Mouse (Mus musculus): ENCODE results near the gene Kncn. TPM values are rescaled to one million over a fixed set of nuclear protein-coding genes. Genes with fewer than 3 reads are reported as not detected.

The Kncn gene
- not detected in 2 replicates for polyA plus RNA-seq (2014; fragmentation: Nextera tagmentation; extraction: Ambion mirVana)

DNA sequence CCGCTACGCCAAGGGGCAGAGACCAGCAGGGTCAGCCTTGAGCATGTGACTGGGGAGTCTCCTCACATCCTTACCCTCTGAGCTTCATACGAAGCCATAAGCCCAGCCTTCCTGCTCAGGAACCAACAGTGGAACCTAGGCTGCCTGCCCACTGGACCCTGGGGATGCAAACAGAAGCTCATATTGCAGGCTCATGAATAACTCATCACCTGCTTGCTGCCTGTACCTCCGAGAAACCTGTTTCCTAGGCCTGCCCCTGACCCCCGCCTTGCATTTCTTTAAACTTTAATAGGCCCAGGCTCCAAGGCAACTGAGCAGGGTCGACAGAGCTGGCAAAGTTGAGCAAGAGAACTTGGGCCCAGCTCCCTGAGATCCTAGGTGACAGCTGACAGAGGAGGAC, at the start of gene Kncn:
Gene Kncn, plus strand, starts transcription at position 379 of the 400 bp plus-strand sequence.
- no peak within 1 kb of the TSS for H3K4me2 ChIP-seq
- H3K27ac ChIP-seq (ENCODE audit: low read depth) = no peak within 1 kb of the TSS
- no peak within 1 kb of the TSS for H3K9ac ChIP-seq
- no peaks in the 10 kb centered on the region for H3K4me1 ChIP-seq (ENCODE audit: insufficient read depth)
- no peak within 1 kb of the TSS for H3K4me3 ChIP-seq (ENCODE audit: low read depth, low read length)
- no peaks in the 10 kb centered on the region for H3K27me3 ChIP-seq (ENCODE audit: insufficient read depth, low read length)
- WGBS = 69% methylated on average over 6 of the region's 6 CpGs
- no peaks in the 10 kb centered on the region for H3K9me3 ChIP-seq (ENCODE audit: low read depth, low read length)
- DNase-seq (no peak), ATAC-seq (ENCODE audit: insufficient read depth) (no peak)
- no peak for TF ChIP-seq CTCF (IDR thresholded peaks at IDR 0.05; ENCODE audit: low read depth)
- no peaks in the 10 kb centered on the region for H3K36me3 ChIP-seq (ENCODE audit: insufficient read depth)

DNA sequence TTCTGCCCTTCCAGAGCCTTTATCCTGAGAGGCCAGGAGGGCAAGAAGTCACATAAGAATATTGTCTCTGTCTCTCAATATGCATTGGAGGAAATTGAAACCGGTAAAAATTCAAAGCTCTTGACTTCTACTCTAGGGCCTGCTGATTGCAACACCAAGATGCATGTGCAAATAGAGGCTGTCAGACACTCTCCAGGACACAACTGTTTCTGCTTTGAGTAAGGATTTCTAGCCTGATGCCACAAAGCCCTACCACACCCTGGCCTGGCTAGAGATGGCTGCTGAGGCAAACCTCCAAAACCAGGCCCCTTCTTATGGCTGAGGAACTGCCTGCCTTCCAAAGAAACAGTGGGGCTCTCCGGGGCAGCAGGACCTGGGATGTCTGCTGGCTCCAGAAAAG, 48.6 kb upstream of the Kncn start:
- no peak overlapping the region for H3K4me3 ChIP-seq (ENCODE audit: low read depth, low read length)
- DNase-seq = no peak
- no peak for TF ChIP-seq CTCF (IDR thresholded peaks at IDR 0.05; ENCODE audit: low read depth)
- 67% methylated on average over 2 of the region's 2 CpGs for WGBS
- H3K36me3 ChIP-seq (ENCODE audit: insufficient read depth) = peaks cover 22% of the 10 kb centered on the region; the same call in 1 of the 2 replicates
- H3K9ac ChIP-seq = no peak overlapping the region
- H3K4me1 ChIP-seq (ENCODE audit: insufficient read depth) = no peaks in the 10 kb centered on the region
- H3K9me3 ChIP-seq (ENCODE audit: low read depth, low read length) = no peaks in the 10 kb centered on the region
- no peak overlapping the region for H3K27ac ChIP-seq (ENCODE audit: low read depth)
- no peak for ATAC-seq (ENCODE audit: insufficient read depth)
- H3K4me2 ChIP-seq = no peak overlapping the region
- no peaks in the 10 kb centered on the region for H3K27me3 ChIP-seq (ENCODE audit: insufficient read depth, low read length)

DNA sequence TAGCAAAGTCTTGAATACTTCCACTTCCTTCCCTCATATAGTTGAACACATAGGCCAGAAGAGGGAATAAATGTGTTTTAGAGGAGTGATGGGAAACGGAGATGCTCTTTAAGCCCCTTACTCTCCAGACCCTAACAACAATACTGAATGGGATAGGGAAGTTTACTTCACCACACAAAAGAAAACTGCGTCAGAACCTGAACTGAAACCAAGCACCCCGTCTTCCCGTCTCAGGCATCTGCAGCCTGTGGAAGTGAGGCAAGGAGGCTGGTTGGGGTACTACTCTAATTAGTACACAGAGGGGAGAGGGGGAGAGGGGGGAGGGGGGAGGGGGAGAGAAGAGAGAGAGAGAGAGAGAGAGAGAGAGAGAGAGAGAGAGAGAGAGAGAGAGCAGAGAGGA, 46.0 kb upstream of the Kncn start:
- DNase-seq (no peak), ATAC-seq (ENCODE audit: insufficient read depth) (no peak)
- H3K4me3 ChIP-seq (ENCODE audit: low read depth, low read length) = peak overlapping the region; percentile 66
- no peak for TF ChIP-seq CTCF (IDR thresholded peaks at IDR 0.05; ENCODE audit: low read depth)
- H3K4me1 ChIP-seq (ENCODE audit: insufficient read depth) = no peaks in the 10 kb centered on the region
- peaks cover 4% of the 10 kb centered on the region; the same call in 1 of the 2 replicates for H3K36me3 ChIP-seq (ENCODE audit: insufficient read depth)
- peak overlapping the region; percentile 64 for H3K4me2 ChIP-seq
- H3K9ac ChIP-seq = no peak overlapping the region
- 75% methylated on average over 4 of the region's 4 CpGs for WGBS
- H3K27me3 ChIP-seq (ENCODE audit: insufficient read depth, low read length) = no peaks in the 10 kb centered on the region
- no peaks in the 10 kb centered on the region for H3K9me3 ChIP-seq (ENCODE audit: low read depth, low read length)
- H3K27ac ChIP-seq (ENCODE audit: low read depth) = no peak overlapping the region

DNA sequence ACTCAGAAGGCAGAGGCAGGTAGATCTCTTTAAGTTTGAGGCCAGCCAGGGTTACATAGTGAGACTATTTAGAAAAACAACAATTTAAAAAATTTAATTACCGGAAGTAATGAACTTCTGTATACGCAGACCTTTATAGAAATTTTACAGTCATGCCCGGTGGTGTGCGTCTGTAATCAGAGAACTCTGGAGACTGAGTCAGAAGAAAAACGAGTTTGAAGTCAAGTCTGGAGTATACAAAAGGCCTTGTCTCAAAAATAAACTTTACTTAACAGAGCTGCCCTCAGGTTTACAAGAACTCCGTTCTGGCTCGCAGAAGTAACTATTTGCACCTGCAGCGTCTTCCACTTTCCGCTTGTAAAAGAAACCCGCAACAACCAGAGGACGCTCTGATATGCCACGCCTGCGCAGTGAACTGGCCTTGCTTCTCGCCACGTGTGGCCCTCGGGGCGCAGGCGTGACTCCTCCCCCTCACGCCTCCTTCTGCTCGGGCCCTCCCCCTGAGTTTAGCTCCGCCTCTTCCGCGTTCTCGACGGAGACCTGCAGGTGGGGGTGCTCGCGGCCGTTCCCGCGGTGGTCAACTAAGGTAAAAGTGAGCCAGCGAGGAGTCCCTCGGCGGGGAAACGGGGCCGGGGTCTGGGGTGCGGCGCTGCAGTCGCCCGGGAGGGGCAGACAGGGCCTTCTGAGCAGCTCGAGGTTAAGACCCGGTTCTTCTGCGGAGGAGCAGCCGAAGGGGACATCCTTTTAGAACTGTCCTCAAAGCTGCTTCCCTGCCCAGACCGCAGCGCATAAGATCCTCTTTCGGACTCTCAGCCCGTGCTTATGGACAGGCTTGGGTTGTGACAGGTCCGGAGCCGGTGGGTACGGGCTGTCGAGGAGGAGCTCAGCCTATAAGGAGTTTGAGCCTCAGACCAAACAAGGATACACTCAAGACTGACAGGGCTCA, 45.2 kb upstream of the Kncn start, which contains the start of gene Mknk1:
Gene Mknk1, plus strand, starts transcription at position 503 of the 946 bp plus-strand sequence.
- WGBS = 2% methylated on average over 51 of the region's 51 CpGs
- Histone ChIP-seq H3K4me1 (ENCODE audit: insufficient read depth) (no peaks in the 10 kb centered on the region), H3K27ac (ENCODE audit: low read depth) (0 out of 2 replicates have a peak within 1 kb of the TSS, but pooled peaks have one; percentile 58), H3K9ac (peak within 1 kb of the TSS; percentile 68), H3K27me3 (ENCODE audit: insufficient read depth, low read length) (no peaks in the 10 kb centered on the region), H3K4me3 (ENCODE audit: low read depth, low read length) (peak within 1 kb of the TSS; percentile 66), H3K4me2 (peak within 1 kb of the TSS; percentile 64), H3K36me3 (ENCODE audit: insufficient read depth) (0 out of 2 replicates have a peak, but pooled peaks cover 3% of the 10 kb centered on the region), H3K9me3 (ENCODE audit: low read depth, low read length) (no peaks in the 10 kb centered on the region)
- DNase-seq = peak; percentile 97
- ATAC-seq (ENCODE audit: insufficient read depth) = peak; percentile 97
- TF ChIP-seq CTCF (IDR thresholded peaks at IDR 0.05; ENCODE audit: low read depth) = peak; percentile 32; the same call in 1 of the 2 replicates

DNA sequence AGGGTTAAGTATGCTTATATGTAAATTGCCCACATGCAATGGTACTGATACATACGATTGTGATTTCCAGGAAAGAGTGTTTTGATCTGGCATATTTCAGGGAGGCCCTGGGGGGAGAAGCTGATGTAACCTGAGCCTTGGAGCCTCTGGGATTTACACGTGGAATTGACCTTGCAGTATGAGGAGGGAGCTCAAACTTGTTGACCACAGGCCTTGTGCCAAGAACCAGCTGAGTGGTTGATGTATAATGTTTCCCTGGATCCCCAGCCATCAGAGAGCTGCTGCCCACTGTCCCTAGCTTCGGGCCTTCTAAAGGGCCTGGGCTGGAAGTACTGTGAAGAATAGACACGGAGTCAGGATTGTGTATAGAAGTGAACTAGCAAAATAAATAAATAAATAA, 44.2 kb upstream of the Kncn start:
- Histone ChIP-seq H3K4me1 (ENCODE audit: insufficient read depth) (no peaks in the 10 kb centered on the region), H3K4me3 (ENCODE audit: low read depth, low read length) (peak overlapping the region; percentile 66), H3K9ac (peak overlapping the region; percentile 68; the same call in 1 of the 2 replicates), H3K4me2 (peak overlapping the region; percentile 64), H3K27me3 (ENCODE audit: insufficient read depth, low read length) (no peaks in the 10 kb centered on the region), H3K36me3 (ENCODE audit: insufficient read depth) (no peaks in the 10 kb centered on the region), H3K9me3 (ENCODE audit: low read depth, low read length) (no peaks in the 10 kb centered on the region), H3K27ac (ENCODE audit: low read depth) (no peak overlapping the region)
- 42% methylated on average over 4 of the region's 4 CpGs for WGBS
- ATAC-seq (ENCODE audit: insufficient read depth) (no peak), DNase-seq (no peak)
- TF ChIP-seq CTCF (IDR thresholded peaks at IDR 0.05; ENCODE audit: low read depth) = no peak

DNA sequence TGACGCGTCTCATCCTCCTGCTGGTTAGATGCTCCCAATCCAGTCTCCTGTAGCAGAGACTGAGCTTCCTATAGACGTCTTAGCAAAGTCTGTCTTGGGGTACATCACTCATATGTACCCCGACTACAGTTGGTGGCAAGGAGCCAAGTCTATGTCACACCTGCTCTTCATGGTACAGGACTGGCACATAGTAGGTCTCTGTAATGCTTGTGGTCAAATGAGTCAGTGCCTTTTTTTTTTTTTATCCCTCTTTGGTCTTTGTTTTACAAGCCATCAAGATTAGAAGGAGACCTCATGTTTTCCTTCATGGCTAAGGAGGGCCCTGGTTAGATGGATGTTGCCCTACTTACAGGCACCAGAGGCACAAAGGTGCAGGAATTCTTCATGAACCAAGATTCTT, 43.4 kb upstream of the Kncn start:
- no peak overlapping the region for H3K4me3 ChIP-seq (ENCODE audit: low read depth, low read length)
- no peak overlapping the region for H3K4me2 ChIP-seq
- WGBS = 83% methylated on average over 4 of the region's 4 CpGs
- DNase-seq (no peak), ATAC-seq (ENCODE audit: insufficient read depth) (no peak)
- H3K4me1 ChIP-seq (ENCODE audit: insufficient read depth) = no peaks in the 10 kb centered on the region
- H3K27ac ChIP-seq (ENCODE audit: low read depth) = no peak overlapping the region
- no peaks in the 10 kb centered on the region for H3K9me3 ChIP-seq (ENCODE audit: low read depth, low read length)
- H3K9ac ChIP-seq = no peak overlapping the region
- no peaks in the 10 kb centered on the region for H3K27me3 ChIP-seq (ENCODE audit: insufficient read depth, low read length)
- no peaks in the 10 kb centered on the region for H3K36me3 ChIP-seq (ENCODE audit: insufficient read depth)
- TF ChIP-seq CTCF (IDR thresholded peaks at IDR 0.05; ENCODE audit: low read depth) = no peak

DNA sequence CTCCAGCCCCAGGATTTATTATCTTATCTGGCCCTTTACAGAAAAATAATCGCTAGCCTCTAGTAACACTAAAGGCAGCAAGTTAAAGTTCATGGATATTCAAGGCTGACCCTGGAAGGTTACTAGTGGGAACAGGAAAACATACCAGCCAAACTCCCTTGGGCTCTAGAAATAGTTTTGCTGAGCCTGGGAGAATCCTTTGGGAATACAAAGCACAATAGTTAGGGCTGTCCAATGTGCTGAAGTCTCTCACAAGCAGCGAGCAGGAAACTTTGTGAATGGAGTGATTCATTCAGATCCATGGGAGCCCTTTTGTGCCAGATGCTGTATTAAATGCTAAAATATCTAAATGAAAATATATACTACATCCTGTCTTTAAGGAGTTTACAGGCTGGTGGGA, 37.5 kb upstream of the Kncn start:
- H3K4me3 ChIP-seq (ENCODE audit: low read depth, low read length) = no peak overlapping the region
- WGBS = 56% methylated on average over 2 of the region's 2 CpGs
- H3K4me2 ChIP-seq = no peak overlapping the region
- no peak for TF ChIP-seq CTCF (IDR thresholded peaks at IDR 0.05; ENCODE audit: low read depth)
- H3K9me3 ChIP-seq (ENCODE audit: low read depth, low read length) = no peaks in the 10 kb centered on the region
- H3K36me3 ChIP-seq (ENCODE audit: insufficient read depth) = peaks cover 10% of the 10 kb centered on the region
- DNase-seq (peak; percentile 35), ATAC-seq (ENCODE audit: insufficient read depth) (no peak)
- H3K27ac ChIP-seq (ENCODE audit: low read depth) = no peak overlapping the region
- H3K27me3 ChIP-seq (ENCODE audit: insufficient read depth, low read length) = no peaks in the 10 kb centered on the region
- H3K9ac ChIP-seq = no peak overlapping the region
- peaks cover 4% of the 10 kb centered on the region; the same call in 1 of the 2 replicates for H3K4me1 ChIP-seq (ENCODE audit: insufficient read depth)
